Mouse (Mus musculus) ES-Bruce4 (cell line): ENCODE data around the gene Rab24. TPM values are rescaled to one million over a fixed set of nuclear protein-coding genes. Genes with fewer than 3 reads are reported as not detected.

Source experiments
- H3K27ac ChIP-seq: 2 replicates; pipeline ENCODE4 v1.5.1; 2012; ENCODE audit warnings: low read length, inconsistent platforms; ENCODE audit not compliant: insufficient read depth
- H3K27me3 ChIP-seq: 2 replicates; pipeline ENCODE4 v1.6.1; 2012; ENCODE audit warnings: mild to moderate bottlenecking, low read length, inconsistent platforms; ENCODE audit not compliant: control insufficient read depth, poor library complexity, insufficient read depth, severe bottlenecking
- H3K36me3 ChIP-seq: 2 replicates; pipeline ENCODE4 v1.6.1; 2012; ENCODE audit warnings: inconsistent platforms, mild to moderate bottlenecking, low read length, moderate library complexity; ENCODE audit not compliant: control insufficient read depth, poor library complexity, insufficient read depth, severe bottlenecking
- H3K4me1 ChIP-seq: one replicate; pipeline ENCODE4 v1.8.1; 2011; ENCODE audit warnings: low read length; ENCODE audit not compliant: control insufficient read depth, insufficient read depth
- H3K4me3 ChIP-seq: 2 replicates; pipeline ENCODE4 v1.5.1; 2011; ENCODE audit warnings: low read depth, mild to moderate bottlenecking, low read length
- H3K9ac ChIP-seq: 2 replicates; pipeline ENCODE4 v1.6.1; 2012; ENCODE audit warnings: low read depth, mild to moderate bottlenecking, inconsistent platforms; ENCODE audit not compliant: poor library complexity, severe bottlenecking
- H3K9me3 ChIP-seq: replicated peaks from 2 replicates; pipeline ENCODE4 v1.6.1; 2012; ENCODE audit warnings: mild to moderate bottlenecking, low read length, inconsistent platforms; ENCODE audit not compliant: control insufficient read depth, poor library complexity, insufficient read depth, severe bottlenecking
- CTCF ChIP-seq: IDR thresholded peaks from one replicate; pipeline ENCODE4 v1.8.1; 2011; ENCODE audit warnings: low read depth, low read length
- EP300 ChIP-seq: IDR thresholded peaks from 2 replicates; pipeline ENCODE4 v1.6.1; 2011; ENCODE audit warnings: low read depth, low read length; ENCODE audit not compliant: insufficient read depth
- POLR2A ChIP-seq: IDR thresholded peaks from one replicate; pipeline ENCODE4 v1.8.1; 2011; ENCODE audit warnings: low read length; ENCODE audit not compliant: insufficient read depth
- polyA plus RNA-seq: library from polyadenylated mRNA; stranded (reverse); fragments of >200 nt; gene quantifications from 2 replicates; pipeline ENCODE4 v1.2.4, GENCODE M21; 2011; ENCODE audit warnings: low read depth; ENCODE audit not compliant: missing spikeins, insufficient read depth, insufficient read length

The Rab24 gene
- polyA plus RNA-seq, 1 experiment: 40.5 TPM

- no peak overlapping the region for H3K9ac ChIP-seq
- peaks cover 67% of the 10 kb centered on the region for H3K36me3 ChIP-seq
- no peaks in the 10 kb centered on the region for H3K27me3 ChIP-seq
- no peak overlapping the region for H3K4me3 ChIP-seq
- no peak for TF ChIP-seq CTCF
- no peak for TF ChIP-seq EP300
- TF ChIP-seq POLR2A: no peak
- no peaks in the 10 kb centered on the region for H3K4me1 ChIP-seq
- H3K9me3 ChIP-seq: no peaks in the 10 kb centered on the region
- no peak overlapping the region for H3K27ac ChIP-seq
Measured at GRCm38 (mm10) chr13:55312028-55312630, 9.6 kb downstream of the Rab24 start.

- H3K27me3 ChIP-seq: no peaks in the 10 kb centered on the region
- H3K9me3 ChIP-seq: no peaks in the 10 kb centered on the region
- no peaks in the 10 kb centered on the region for H3K4me1 ChIP-seq
- H3K36me3 ChIP-seq: peaks cover 74% of the 10 kb centered on the region
- H3K4me3 ChIP-seq: no peak overlapping the region
- no peak overlapping the region for H3K27ac ChIP-seq
- H3K9ac ChIP-seq: no peak overlapping the region
- TF ChIP-seq POLR2A: no peak
- no peak for TF ChIP-seq CTCF
- no peak for TF ChIP-seq EP300
Measured at GRCm38 (mm10) chr13:55300913-55301312, 20.8 kb downstream of the Rab24 start.

- Histone ChIP-seq H3K4me3 (no peak overlapping the region), H3K27me3 (no peaks in the 10 kb centered on the region), H3K36me3 (peaks cover 72% of the 10 kb centered on the region), H3K4me1 (no peaks in the 10 kb centered on the region), H3K9ac (no peak overlapping the region), H3K9me3 (no peaks in the 10 kb centered on the region), H3K27ac (no peak overlapping the region)
- no peak for TF ChIP-seq CTCF
- no peak for TF ChIP-seq EP300
- no peak for TF ChIP-seq POLR2A
Measured at GRCm38 (mm10) chr13:55296760-55297159, 25.0 kb downstream of the Rab24 start.

GRCm38 (mm10) chr13:55288854-55289253 lies 32.9 kb downstream of the Rab24 start:
- no peaks in the 10 kb centered on the region for H3K9me3 ChIP-seq
- TF ChIP-seq POLR2A (no peak), CTCF (no peak), EP300 (no peak)
- no peak overlapping the region for H3K9ac ChIP-seq
- H3K4me3 ChIP-seq: no peak overlapping the region
- H3K36me3 ChIP-seq: peaks cover 68% of the 10 kb centered on the region
- no peak overlapping the region for H3K27ac ChIP-seq
- no peaks in the 10 kb centered on the region for H3K4me1 ChIP-seq
- no peaks in the 10 kb centered on the region for H3K27me3 ChIP-seq

- Histone ChIP-seq H3K9me3 (no peaks in the 10 kb centered on the region), H3K27ac (no peak overlapping the region), H3K27me3 (no peaks in the 10 kb centered on the region), H3K9ac (no peak overlapping the region), H3K4me3 (no peak overlapping the region), H3K36me3 (peaks cover 62% of the 10 kb centered on the region), H3K4me1 (no peaks in the 10 kb centered on the region)
- TF ChIP-seq CTCF (no peak), POLR2A (no peak), EP300 (no peak)
Measured at GRCm38 (mm10) chr13:55277646-55278045, 44.1 kb downstream of the Rab24 start.

- Histone ChIP-seq H3K9me3 (no peaks in the 10 kb centered on the region), H3K27ac (peak overlapping the region; percentile 5; the same call in 1 of the 2 replicates), H3K4me1 (no peaks in the 10 kb centered on the region), H3K4me3 (no peak overlapping the region), H3K9ac (no peak overlapping the region), H3K36me3 (peaks cover 61% of the 10 kb centered on the region), H3K27me3 (no peaks in the 10 kb centered on the region)
- no peak for TF ChIP-seq EP300
- no peak for TF ChIP-seq POLR2A
- no peak for TF ChIP-seq CTCF
Measured at GRCm38 (mm10) chr13:55277203-55277602, 44.5 kb downstream of the Rab24 start.

Other genes with a start within 250 kb of the Rab24 start
- gene Uimc1, start 221.6 kb downstream of the Rab24 start, polyA plus RNA-seq: 29.8 and 29.9 TPM in 2 replicates
- gene Zfp346, start 216.6 kb downstream of the Rab24 start, polyA plus RNA-seq: 37.0 and 38.2 TPM in 2 replicates
- gene Gm17617, start 188.4 kb downstream of the Rab24 start, polyA plus RNA-seq: not detected in 2 replicates
- 0.93 and 1.0 TPM in 2 replicates for gene Fgfr4, start 169.3 kb downstream of the Rab24 start, polyA plus RNA-seq
- gene Nsd1, start 112.2 kb downstream of the Rab24 start, polyA plus RNA-seq: 162 TPM in 2 replicates
- gene Prelid1, start 1.4 kb downstream of the Rab24 start, polyA plus RNA-seq: 230 and 234 TPM in 2 replicates
- 5.1 and 6.5 TPM in 2 replicates for gene Mxd3, start 7.9 kb upstream of the Rab24 start, polyA plus RNA-seq
- gene Lman2, start 40.8 kb upstream of the Rab24 start, polyA plus RNA-seq: 38.5 and 45.2 TPM in 2 replicates
- 2.8 and 3.6 TPM in 2 replicates for gene Rgs14, start 47.8 kb upstream of the Rab24 start, polyA plus RNA-seq
- not detected in 2 replicates for gene Slc34a1, start 76.2 kb upstream of the Rab24 start, polyA plus RNA-seq
- not detected in 2 replicates for gene Pfn3, start 93.3 kb upstream of the Rab24 start, polyA plus RNA-seq
- gene F12, start 104.8 kb upstream of the Rab24 start, polyA plus RNA-seq: not detected in 2 replicates
- gene Grk6, start 123.1 kb upstream of the Rab24 start, polyA plus RNA-seq: 58.2 and 63.4 TPM in 2 replicates
- 3.1 and 3.4 TPM in 2 replicates for gene Prr7, start 142.3 kb upstream of the Rab24 start, polyA plus RNA-seq
- gene Dbn1, start 166.2 kb upstream of the Rab24 start, polyA plus RNA-seq: 43.6 and 44.3 TPM in 2 replicates
- gene Pdlim7, start 191.7 kb upstream of the Rab24 start, polyA plus RNA-seq: 84.4 and 97.7 TPM in 2 replicates
- 0.39 and 1.0 TPM in 2 replicates for gene Dok3, start 207.3 kb upstream of the Rab24 start, polyA plus RNA-seq
- gene Ddx41, start 214.7 kb upstream of the Rab24 start, polyA plus RNA-seq: 55.2 and 63.9 TPM in 2 replicates
- gene Fam193b, start 249.2 kb upstream of the Rab24 start, polyA plus RNA-seq: 41.8 and 47.7 TPM in 2 replicates